Mouse (Mus musculus): ENCODE data around the gene Slc29a3.

Gene Slc29a3

GRCm38 (mm10) chr10:60668591-60668990 lies 84.0 kb downstream of the Slc29a3 start:
- DNase-seq (ENCODE audit: low read depth), result no peak

Measured in c-Kit-positive CD71-positive TER-119-negative erythroid progenitor cells, embryonic 14.5 days (primary cell).